Mouse (Mus musculus) heart, postnatal 0 days (tissue): ENCODE data around the gene Rnf152.

ENCODE experiments used
- CTCF ChIP-seq: IDR thresholded peaks from 2 replicates; pipeline ENCODE4 v1.5.1; 2016; ENCODE audit warnings: antibody characterized with exemption, control low read depth, low read depth
- EP300 ChIP-seq: IDR thresholded peaks from 2 replicates; pipeline ENCODE4 v1.6.1; 2016; ENCODE audit warnings: antibody characterized with exemption, low read depth

DNA sequence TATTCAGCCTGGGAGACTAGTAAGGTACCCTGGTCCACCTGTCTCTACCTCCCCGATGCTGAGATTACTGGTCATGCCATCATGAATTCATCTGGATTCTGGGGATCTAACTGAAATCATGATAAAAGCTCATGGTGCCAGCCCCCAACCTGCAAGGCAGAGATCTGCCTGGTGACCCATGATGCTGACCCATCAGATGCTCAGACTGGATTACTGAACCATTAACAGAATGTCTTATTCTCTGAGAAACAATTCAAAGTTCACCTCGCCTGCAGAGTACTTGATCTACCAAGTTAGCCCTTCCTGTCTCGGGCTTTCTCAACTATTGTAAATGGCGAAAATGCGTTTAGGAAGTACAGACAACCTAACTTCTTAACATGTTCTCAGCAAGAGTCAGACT is 20.4 kb downstream of the Rnf152 start:
- TF ChIP-seq CTCF (no peak), EP300 (no peak)
